Mouse (Mus musculus): Measurements from ENCODE around the gene Ckap5.

DNA sequence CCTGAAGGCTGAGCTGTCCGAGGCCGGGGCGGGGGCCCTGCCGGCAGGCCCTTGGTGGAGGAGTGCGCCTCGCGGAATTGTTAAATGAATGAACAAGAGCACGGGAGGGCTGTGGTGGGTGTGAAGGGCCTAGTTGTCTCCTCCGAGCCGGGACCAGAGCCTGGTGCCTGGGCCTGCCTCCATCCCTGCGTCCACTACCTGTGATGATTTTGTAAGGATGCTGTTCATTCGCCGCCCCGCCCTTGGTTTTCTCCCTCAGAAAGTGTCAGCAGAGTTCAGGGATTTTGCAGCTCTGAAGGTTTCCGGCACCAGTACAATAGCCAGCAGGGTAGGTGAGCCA lies 555 bp downstream of the Ckap5 start:
- TF ChIP-seq POLR2A (IDR thresholded peaks at IDR 0.05; ENCODE audit: borderline replicate concordance, insufficient read depth, low read length), result no peak
- TF ChIP-seq CTCF (IDR thresholded peaks at IDR 0.05; ENCODE audit: borderline replicate concordance, insufficient read depth, low read depth, low read length), result no peak
